Mouse (Mus musculus) frontal cortex, postnatal 14 days (tissue): Measurements from ENCODE around the gene Asb12.
"Not testable (repeated sequence)": the region's sequence is repeated elsewhere in the genome, so short reads cannot be mapped to it uniquely, and the experiment has no call there.

Source experiments
- DNase-seq, 2 experiments: peaks; one replicate each; pipeline ENCODE4 v3.0.0; 2022; ENCODE audit warnings: low spot score in 2 of 2

Asb12 gene

GRCm38 (mm10) chrX:95557887-95558286, at the start of gene Asb12, which contains the start of gene Pfn5:
Gene Asb12, minus strand, starts transcription at chrX:95557987.
Gene Pfn5, plus strand, starts transcription at chrX:95558104.
- DNase-seq: no peak

GRCm38 (mm10) chrX:95600609-95601008, 42.8 kb upstream of the Asb12 start:
- DNase-seq: no peak

GRCm38 (mm10) chrX:95554321-95554720, 3.5 kb downstream of the Asb12 start:
- DNase-seq: no peak

- DNase-seq: not testable (repeated sequence)
These were observed 22.3 kb downstream of the Asb12 start for GRCm38 (mm10) chrX:95535493-95535892.

GRCm38 (mm10) chrX:95525166-95525565, 32.6 kb downstream of the Asb12 start:
- DNase-seq: no peak

GRCm38 (mm10) chrX:95523883-95524282, 33.9 kb downstream of the Asb12 start:
- no peak for DNase-seq

GRCm38 (mm10) chrX:95457166-95457565, 100.6 kb downstream of the Asb12 start:
- no peak for DNase-seq

GRCm38 (mm10) chrX:95445866-95446265, 111.9 kb downstream of the Asb12 start:
- DNase-seq: no peak

- DNase-seq: no peak
These were observed 112.6 kb downstream of the Asb12 start for GRCm38 (mm10) chrX:95445141-95445540.

GRCm38 (mm10) chrX:95444776-95445111, 113.0 kb downstream of the Asb12 start, which contains the start of gene Amer1:
Gene Amer1, minus strand, starts transcription at chrX:95444872.
- DNase-seq: peak; percentile 87 to 88

GRCm38 (mm10) chrX:95443898-95444775, 113.7 kb downstream of the Asb12 start:
- DNase-seq: peak in 1 of 2 experiments; percentile 23

- no peak for DNase-seq
These were observed 114.4 kb downstream of the Asb12 start for GRCm38 (mm10) chrX:95443390-95443789.

GRCm38 (mm10) chrX:95442261-95442660, 115.5 kb downstream of the Asb12 start:
- DNase-seq: no peak

- DNase-seq: no peak
These were observed 116.5 kb downstream of the Asb12 start for GRCm38 (mm10) chrX:95441290-95441689.

GRCm38 (mm10) chrX:95438491-95438890, 119.3 kb downstream of the Asb12 start:
- DNase-seq: no peak

- DNase-seq: no peak
These were observed 120.6 kb downstream of the Asb12 start for GRCm38 (mm10) chrX:95437236-95437635.
